Comparison of ENCODE assay signal across 8 mouse cellular contexts in the genomic region with DNA sequence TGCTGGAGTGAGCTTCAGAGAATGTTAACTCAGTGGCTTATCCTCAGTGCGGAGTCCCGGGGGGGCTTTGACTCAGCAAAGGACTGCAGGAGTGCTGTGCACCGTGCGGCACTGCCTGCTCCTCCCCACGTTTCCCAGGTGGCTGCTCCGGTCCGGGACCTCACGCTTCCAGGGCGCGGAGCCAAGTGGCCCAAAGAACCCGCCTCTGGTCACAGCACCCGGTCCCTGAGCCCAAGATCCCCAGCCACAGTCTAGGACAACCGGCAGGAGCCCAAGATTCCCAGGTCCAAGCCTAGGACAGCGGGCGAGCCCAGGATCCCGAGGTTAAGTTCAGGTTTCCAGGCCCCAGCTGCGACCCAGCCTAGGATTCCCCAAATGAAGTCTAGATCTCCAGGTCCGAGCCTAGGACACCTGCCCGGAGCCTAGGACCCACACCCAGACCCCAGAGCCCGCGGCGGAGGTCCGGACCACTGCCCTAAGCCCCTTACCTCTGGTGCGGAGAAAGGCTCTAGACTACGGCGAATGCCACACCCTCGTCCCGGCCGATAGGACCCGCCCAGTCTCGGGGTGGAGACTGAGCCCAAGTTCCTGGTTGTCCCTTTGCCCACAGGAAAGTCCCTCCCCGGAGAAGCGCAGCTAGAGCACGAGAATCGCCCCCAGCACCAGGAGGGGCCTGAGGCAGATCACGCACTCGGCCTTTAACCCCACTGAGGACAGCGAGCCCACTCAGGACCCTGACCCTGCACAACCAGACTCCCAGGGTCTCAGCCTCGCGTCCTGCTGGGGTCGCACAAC. TPM values are rescaled to one million over a fixed set of nuclear protein-coding genes. Genes with fewer than 3 reads are reported as not detected.
DNase-seq lines count a peak whose midpoint lies in the region; ATAC-seq and TF ChIP-seq lines count a peak whose summit lies in the region.

Gene Anxa4, minus strand, starts transcription at position 564 of the 795 bp plus-strand sequence.

- H3K4me3 ChIP-seq in lung, embryonic 14.5 days (ENCODE audit: low read depth, low read length) = peak within 1 kb of the TSS; percentile 73
- H3K4me3 ChIP-seq in neural tube, embryonic 15.5 days (replicated peaks) = peak within 1 kb of the TSS; percentile 40

- TF ChIP-seq CTCF in lung, embryonic 14.5 days (IDR thresholded peaks at IDR 0.05; ENCODE audit: low read depth) = no peak

- no peaks in the 10 kb centered on the region for H3K9me3 ChIP-seq in lung, embryonic 14.5 days (ENCODE audit: low read depth, low read length)
- H3K9me3 ChIP-seq in neural tube, embryonic 15.5 days (replicated peaks) = no peaks in the 10 kb centered on the region

- ATAC-seq in lung, embryonic 14.5 days (ENCODE audit: insufficient read depth) = peak; percentile 89
- no peak for ATAC-seq in neural tube, embryonic 15.5 days (ENCODE audit: low FRiP score)

- H3K4me2 ChIP-seq in lung, embryonic 14.5 days = peak within 1 kb of the TSS; percentile 96
- peak within 1 kb of the TSS; percentile 73 for H3K4me2 ChIP-seq in neural tube, embryonic 15.5 days

- peaks cover 4% of the 10 kb centered on the region; the same call in 1 of the 2 replicates for H3K4me1 ChIP-seq in lung, embryonic 14.5 days (ENCODE audit: insufficient read depth)
- H3K4me1 ChIP-seq in neural tube, embryonic 15.5 days = peaks cover 17% of the 10 kb centered on the region

- peak; percentile 32 for DNase-seq in layer of hippocampus, adult 11-12 months (ENCODE audit: low spot score)
- no peak for DNase-seq in layer of hippocampus, postnatal 25 days (ENCODE audit: extremely low spot score in 1 of 2, low spot score in 1 of 2)
- peak; percentile 81 for DNase-seq in embryo, embryonic 10 days (ENCODE audit: low spot score)
- DNase-seq in heart, adult 11 months = peak; percentile 99
- DNase-seq in kidney, adult 11 months = peak; percentile 84
- peak; percentile 86 for DNase-seq in lung, embryonic 14.5 days
- DNase-seq in thymus, postnatal 4 days = peak; percentile 62

- H3K27ac ChIP-seq in lung, embryonic 14.5 days (ENCODE audit: low read depth) = peak within 1 kb of the TSS; percentile 12; the same call in 1 of the 2 replicates
- no peak within 1 kb of the TSS for H3K27ac ChIP-seq in neural tube, embryonic 15.5 days (replicated peaks)

- 0 out of 2 replicates have a peak, but pooled peaks cover 3% of the 10 kb centered on the region for H3K27me3 ChIP-seq in lung, embryonic 14.5 days (ENCODE audit: insufficient read depth, low read length)
- H3K27me3 ChIP-seq in neural tube, embryonic 15.5 days (replicated peaks) = peaks cover 20% of the 10 kb centered on the region

- H3K36me3 ChIP-seq in lung, embryonic 14.5 days (ENCODE audit: insufficient read depth) = no peaks in the 10 kb centered on the region
- no peaks in the 10 kb centered on the region for H3K36me3 ChIP-seq in neural tube, embryonic 15.5 days

- H3K9ac ChIP-seq in lung, embryonic 14.5 days = peak within 1 kb of the TSS; percentile 79
- H3K9ac ChIP-seq in neural tube, embryonic 15.5 days (replicated peaks) = peak within 1 kb of the TSS; percentile 33

- WGBS in lung, embryonic 14.5 days = under 1% methylated on average over 41 of the region's 41 CpGs
- 1% methylated on average over 41 of the region's 41 CpGs for WGBS in neural tube, embryonic 15.5 days

RNA-seq across cellular contexts. Expression of gene Anxa4, which starts in this region (rescaled TPM):
- 1 to 10 TPM; 4.8 to 6.2 TPM for total RNA-seq in layer of hippocampus, postnatal 25 days (2021)
- 90.4 and 100 TPM in 2 replicates for polyA plus RNA-seq in lung, embryonic 14.5 days (2014; fragmentation: Nextera tagmentation; extraction: Ambion mirVana)
- 4.2 and 21.7 TPM in 2 replicates for polyA plus RNA-seq in neural tube, embryonic 15.5 days (2015; fragmentation: Nextera tagmentation; extraction: Ambion mirVana)

Comparison
In these comparisons a context has a peak if more than half of its experiments do, and no peak if none do; other contexts are left out.
1. DNase-seq: peak in layer of hippocampus, adult 11-12 months (single experiment), embryo, embryonic 10 days (single experiment), heart, adult 11 months (single experiment), kidney, adult 11 months (single experiment), lung, embryonic 14.5 days (single experiment) and thymus, postnatal 4 days (single experiment); none in layer of hippocampus, postnatal 25 days (0 of 2).